Mouse (Mus musculus) ovary, adult 18-20 months (tissue): ENCODE data around the gene Marc2.

ENCODE experiments used
- DNase-seq: peaks from one replicate; pipeline ENCODE4 v3.0.0; 2022; ENCODE audit warnings: low spot score, mixed read lengths

Marc2 gene

DNA sequence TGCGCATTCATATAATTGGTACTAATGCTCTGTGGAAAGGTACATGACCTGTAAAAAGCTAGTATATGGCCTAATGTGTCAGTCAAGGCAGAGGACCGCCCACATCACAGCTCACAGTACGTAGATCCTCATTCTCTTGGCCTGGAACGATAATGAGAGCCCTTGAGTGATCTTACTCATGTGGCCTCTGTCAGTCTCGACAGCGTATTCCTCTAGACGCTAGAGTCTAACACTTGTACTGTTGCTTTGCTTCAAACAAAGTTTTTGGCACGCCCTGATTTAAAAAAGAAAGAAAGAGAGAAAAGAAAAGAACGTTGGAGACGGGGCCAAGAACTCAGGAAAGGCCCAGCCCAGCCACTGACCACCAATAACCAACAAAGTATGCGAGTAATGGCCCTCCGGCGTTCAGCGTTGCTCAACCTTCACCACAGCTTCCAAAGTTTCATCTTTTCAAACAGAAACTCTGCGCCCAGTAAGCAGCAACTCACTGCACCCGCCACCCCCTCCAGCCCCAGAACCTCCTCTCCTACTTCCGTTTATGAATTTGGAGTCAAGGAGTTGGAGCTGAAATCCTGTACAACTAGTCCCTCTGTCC, 37.7 kb downstream of the Marc2 start:
- no peak for DNase-seq

DNA sequence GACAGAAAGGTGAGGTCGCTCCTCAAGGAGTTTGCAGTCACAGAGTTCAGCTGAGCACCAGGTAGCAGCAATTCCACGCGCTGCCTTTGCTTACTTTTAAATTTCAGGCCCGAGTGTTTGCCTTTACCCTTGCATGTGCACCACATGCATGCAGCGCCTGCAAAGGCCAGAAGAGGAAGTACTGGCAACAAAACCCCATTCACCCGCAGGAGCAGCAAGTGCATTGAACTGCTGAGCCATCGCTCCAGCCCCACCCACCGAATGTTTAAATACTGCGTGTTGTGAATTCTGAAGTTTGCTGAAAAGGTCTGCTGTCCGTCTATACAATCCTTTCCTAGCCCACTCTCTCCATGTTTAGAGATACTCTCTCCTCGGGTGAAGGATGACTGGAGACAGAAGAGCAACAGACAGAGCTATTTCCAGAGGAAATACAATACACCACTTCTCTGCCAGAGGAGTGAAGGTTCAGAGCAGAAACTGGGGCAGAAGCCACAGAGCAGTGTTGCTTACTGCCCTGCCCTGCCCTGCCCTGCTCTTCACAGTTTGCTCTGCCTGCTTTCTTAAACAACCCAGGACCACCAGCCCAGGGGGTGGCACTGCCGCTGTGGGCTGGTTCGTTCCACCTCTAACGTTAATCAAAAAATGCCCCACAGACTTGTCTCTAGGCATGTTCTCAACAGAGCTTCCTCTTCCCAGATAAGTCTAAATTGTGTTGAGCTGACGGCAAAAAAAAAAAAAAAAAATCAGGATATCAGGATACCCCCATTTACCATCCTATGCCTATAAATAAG, 38.4 kb downstream of the Marc2 start:
- DNase-seq = no peak

DNA sequence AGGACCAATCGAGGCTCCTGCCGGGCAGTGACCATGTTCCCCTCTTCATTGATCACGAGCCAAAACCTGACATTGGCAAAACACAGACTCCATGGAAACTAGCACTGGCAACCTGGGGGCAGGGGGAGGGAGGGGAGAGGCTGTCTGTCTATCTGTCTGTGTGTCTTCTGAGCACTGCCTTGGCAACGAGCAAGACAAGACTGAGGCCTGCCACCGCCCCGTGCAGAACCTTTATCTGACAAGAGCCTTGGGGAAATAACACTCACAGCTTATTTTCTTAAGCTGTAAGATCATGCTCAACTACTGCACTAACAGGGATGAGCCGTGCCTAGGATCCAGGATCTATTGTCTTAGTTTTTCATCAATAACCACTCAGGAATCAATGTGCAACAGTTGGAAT, 39.1 kb downstream of the Marc2 start:
- DNase-seq = no peak

DNA sequence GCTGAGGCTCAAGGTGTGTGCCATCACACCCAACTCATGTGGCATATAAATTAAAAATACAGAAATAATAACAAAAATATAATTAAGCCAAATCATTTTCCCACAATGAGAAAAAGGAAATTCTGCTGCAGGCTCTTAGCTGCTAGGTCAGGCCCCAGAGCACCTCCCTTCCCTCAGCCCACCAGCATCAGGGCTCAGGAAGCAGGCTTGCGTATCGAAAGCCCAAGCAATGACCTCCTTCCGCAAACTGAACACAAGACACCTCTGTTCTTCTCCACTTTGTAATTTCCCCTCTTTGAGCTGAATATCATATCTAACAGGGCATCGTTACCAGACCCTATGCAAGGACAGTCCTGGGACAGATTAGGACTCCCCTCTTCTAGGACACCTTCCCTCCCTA, 40.5 kb downstream of the Marc2 start:
- DNase-seq = no peak

DNA sequence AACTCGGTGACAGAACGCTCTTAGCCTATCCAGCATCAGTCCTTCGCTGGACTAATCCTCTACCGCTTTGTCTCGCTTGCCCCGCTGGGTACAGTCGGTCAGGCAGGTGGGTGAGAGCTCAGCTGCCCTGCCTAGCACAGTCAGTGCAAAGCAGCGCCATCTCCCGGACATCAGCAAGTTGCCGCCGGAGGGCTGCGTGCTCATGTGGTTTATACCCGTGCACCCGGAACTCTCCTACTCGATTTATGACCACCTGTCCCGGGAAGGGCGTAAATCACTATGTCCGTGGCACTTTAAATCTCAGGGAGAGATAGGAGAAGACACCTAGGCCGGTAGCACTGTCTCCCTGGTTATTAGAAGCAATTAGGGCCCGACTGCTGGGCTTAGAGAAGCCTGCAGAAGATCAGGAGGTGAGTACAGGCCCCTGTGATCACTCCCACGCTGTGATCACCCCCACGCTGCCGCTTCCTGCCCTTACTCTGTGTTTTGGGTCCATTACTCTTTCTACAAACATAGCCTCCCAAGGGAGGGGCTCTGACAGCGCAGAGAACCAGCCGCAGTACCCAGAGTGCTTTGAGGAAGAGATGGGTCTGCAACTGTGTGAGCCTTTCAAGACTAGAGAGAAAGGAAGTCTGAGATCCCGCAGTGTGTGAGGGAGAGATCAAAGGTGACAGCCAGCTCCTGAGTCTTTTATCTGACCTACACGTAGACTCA, 52.9 kb downstream of the Marc2 start:
- no peak for DNase-seq

DNA sequence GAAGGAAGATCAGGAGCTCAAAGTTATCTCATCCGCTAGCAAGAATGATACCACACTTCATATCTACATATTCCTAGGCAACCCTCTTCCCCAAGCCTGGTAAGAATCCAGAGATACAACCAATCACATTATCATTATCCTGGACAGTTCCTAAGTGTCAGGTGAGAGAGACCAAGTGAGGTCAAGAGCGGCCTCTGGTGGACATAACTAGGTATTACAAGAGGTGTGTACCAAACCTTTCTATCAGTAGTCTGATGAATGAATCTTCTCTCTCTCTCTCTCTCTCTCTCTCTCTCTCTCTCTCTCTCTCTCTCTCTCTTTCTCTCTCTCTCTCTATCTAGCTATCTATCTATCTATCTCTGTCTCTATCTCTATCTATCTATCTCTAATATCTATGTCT, 55.1 kb downstream of the Marc2 start:
- no peak for DNase-seq

DNA sequence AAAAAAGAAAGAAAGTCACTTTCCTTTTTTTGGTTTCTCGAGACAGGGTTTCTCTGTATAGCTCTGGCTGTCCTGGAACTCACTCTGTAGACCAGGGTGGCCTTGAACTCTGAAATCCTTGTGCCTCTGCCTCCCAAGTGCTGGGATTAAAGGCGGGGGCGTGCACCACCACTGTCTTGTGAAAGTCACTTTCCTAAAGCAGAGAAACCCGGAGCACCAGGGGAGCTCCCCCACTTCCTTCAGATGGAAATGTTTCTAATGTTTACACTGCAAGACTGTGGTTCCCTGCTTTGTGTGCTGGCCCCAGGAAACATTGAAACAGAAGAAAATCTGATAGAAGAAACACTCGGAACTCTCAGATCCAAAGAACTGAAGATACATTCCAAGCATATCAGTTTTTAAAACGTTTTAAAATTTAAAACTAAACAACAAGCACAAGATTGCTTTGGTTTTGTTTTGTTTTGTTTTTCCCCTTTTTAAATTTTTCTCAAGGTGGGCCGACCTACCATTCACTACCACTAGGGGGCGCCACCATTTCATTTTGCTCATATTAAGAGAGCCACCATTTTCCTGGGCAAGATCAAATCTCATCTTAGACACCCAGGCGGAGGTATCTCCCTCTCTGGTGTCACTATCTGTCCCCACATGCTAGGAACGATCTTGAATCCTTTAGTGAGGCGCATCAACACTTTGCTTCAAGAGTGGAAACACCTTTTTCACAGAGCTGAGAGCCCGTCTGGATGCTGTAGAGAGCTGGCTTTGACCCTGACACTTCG, 59.7 kb downstream of the Marc2 start:
- no peak for DNase-seq

DNA sequence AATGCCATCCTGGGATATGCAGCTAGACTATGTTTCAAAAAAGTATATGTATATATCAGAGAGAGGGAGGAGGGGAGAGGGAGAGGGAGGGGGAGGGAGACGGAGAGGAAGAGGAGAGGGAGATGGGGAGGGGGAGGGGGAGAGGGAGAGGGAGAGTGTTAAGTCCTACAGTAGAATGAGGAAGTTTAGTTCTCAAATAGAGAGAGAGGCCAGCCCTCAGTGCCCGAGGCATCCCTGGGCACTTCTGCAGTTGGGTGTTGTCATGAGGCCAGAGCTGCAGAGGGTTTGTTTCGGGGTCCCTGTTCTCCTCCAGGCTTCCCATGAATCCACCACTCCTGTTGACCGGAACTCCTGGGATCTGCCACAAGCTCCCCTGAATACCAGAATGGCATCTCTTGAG, 62.6 kb downstream of the Marc2 start:
- no peak for DNase-seq

DNA sequence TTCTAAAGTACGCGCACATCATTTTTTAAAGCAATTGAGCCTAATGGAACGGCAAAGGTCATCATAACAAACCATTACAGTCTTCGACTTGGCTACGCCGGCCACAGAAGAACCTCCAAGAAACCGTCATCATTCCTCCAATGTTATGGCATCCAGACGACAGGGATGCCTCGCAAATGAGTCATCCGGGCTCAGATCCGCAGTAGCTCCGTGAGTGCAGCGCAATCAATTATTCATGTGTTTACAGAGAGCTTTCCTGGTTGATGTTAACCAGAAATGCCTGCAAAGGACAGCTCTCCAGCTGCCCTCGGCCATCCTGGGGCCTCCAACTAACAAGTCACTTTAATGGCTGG, 64.1 kb downstream of the Marc2 start:
- no peak for DNase-seq

DNA sequence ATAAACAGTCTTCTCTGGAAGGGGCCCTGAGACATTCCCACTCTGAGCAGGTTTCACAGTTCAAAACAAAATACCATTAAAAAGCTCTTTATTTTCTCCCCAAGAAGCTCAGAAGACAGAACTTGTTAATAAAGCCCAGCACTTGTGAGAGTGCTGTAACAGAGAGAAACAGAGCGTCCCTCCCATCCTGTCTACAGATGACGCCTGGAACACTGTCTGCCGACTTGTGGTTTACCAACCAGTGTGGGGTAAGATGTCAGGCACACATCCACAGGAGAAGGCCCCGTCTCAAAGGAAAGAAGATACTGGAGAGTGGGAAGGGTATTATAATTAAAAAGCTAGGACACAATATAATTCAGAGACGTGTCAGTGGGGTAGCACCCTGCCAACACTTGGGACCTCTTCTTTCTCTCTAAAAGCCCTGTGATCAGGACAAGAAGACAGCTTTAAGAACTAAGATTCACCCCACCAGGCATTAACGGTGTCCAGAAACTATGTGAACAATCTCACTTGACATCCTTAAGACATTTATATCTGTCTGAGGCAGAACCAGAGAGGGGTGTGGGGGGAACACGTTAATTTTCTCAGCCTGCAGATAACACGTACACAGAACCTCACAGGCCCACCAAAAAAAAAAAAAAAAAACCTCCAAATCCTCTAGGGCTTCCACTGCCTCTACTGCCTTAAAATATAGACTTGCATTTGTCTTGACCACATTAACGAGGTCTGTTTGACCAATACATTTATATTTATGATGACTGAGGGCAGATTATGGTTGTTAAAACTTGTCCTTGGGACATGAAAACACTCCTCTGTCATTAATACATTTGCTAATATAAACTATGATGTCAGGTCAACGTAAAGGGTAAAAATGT, 64.7 kb downstream of the Marc2 start:
- DNase-seq = no peak

DNA sequence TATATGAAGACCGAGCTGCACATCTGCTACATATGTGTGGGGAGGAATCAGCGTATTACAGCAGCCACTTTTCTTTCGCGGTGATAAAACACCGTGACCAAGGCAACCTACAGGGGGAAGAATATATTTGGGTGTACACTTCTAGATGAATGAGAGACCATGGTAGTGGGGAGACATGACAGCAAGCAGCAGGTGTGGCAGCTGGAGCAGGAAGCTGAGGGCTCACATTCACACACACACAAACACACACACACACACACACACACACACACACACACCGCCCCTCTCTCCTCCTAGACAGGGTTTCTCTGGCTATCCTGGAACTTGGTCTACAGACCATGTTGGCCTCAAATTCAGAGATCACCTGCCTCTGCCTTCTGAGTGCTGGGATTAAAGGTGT, 68.1 kb downstream of the Marc2 start:
- no peak for DNase-seq

DNA sequence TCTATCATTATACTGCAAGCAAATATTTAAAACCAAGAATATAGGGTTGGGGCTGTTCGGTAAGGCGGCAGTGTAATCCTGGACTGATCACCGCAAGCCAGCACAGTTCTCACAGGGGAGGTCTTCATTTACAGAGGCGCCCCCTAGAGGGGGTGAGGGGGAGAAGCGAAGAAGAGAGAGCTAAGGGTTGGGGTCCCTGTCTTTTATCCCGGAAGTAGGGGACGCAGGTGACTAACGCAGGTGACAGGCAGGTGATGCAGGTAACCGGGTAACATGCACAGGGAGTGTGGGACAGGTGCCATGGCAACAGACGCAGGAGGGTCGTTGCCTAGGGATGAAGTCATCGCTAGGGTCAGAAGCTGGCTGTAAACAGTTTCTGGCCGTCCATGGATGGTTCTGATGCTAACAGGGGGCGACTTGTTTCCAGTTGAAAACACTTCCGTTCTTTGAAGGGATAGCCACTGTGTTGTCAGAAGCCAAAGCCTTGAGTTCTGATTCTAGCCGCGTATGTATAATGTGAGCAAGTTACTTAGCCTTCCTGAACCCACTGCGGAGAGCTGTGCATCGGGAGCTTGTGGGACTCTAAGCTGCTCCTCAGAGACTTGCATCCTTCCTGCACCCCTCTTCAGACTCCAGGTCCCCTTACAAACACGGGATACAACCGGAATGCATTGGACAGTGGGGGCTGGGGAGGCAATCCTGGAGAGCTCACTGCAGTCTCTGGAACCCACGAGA, 69.0 kb downstream of the Marc2 start:
- no peak for DNase-seq

DNA sequence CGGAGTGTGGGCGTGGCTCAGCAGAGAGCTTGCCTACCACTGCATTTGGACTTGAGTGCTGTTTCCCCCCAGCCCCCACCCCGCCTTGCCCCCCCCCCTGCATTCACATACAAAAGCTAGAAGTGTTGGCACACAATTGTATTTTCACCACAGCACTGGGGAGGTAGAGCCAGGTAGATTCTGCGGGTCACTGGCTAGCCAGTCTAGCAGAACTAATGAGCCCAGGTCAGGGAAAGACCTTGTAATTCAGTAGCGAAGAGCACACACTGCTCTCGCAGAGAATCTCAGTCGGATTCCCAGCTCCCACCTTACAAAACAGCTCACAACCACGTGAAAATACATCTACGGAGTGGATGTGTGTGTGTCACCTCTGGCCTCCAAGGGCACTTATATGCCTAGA, 71.0 kb downstream of the Marc2 start:
- DNase-seq = no peak

DNA sequence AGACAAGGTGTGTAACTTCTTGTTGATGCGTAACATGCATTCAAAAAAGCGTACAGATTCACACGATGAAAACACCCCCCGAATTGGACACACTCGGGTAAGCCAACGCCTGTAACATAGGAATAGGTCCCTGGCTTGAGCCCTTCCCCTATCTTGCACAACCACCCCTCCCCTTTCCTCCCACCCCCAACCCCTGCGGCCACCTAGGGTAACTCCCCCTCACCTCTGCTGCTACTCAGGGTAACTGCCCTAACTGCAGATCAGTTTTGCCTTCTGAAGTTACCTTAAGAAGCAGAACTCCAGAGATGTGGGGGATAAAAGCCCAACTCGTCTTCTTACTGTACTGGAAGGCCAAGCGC, 74.4 kb downstream of the Marc2 start:
- DNase-seq = no peak

DNA sequence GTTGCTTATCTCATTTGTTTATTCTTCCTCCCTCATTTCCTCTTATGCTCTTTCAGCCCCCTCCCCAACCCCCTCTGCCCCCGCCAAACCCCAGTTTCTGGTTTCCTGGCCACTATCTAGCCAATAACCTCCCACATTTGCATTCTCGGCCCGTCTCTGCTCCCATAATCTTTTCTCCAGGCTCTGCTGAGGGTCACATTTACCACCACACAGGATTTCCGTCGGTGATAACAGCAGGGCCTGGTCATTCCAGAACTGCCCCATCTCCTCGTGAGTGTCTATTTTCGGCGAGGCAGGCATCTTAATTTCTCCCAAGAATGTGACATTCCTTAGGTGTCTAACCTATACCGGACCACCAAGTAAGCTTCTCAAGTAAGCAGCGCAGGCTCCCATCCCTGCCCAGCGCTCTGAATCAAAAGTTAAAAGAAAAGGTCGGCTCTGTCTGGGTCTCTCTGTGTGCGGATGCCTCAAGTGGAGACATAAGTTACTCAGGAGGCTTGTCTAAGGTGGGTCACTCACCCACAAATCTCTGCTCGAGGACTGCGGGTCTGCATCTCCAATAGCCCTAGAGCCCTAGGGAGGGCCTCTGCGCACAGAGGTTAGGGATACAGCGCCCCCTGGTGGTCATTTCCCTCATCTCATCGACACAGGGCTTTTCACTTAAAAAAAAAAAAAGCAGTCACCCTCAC, 74.9 kb downstream of the Marc2 start:
- peak; percentile 12 for DNase-seq

DNA sequence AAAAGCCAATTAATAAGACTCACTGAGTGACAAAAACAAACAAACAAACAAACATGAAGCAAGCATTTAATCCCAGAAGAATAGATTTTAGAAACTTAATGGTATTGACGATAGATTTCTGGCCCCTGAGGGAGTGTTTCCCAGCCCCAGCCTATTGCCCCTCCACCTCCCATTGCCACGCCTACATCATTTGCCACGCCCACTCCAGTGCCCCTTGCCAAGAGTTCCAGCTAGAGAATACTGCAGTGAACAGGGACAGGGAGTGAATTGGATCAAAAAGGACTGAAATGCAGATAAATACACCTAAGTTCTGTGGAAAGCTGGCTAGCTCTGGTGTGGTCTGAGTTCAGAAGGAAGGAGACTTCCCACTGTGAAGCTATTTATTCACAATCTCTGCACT, 82.4 kb downstream of the Marc2 start:
- DNase-seq = no peak
